Mouse (Mus musculus): ENCODE measurements around the gene Abhd16a.

Gene Abhd16a

DNA sequence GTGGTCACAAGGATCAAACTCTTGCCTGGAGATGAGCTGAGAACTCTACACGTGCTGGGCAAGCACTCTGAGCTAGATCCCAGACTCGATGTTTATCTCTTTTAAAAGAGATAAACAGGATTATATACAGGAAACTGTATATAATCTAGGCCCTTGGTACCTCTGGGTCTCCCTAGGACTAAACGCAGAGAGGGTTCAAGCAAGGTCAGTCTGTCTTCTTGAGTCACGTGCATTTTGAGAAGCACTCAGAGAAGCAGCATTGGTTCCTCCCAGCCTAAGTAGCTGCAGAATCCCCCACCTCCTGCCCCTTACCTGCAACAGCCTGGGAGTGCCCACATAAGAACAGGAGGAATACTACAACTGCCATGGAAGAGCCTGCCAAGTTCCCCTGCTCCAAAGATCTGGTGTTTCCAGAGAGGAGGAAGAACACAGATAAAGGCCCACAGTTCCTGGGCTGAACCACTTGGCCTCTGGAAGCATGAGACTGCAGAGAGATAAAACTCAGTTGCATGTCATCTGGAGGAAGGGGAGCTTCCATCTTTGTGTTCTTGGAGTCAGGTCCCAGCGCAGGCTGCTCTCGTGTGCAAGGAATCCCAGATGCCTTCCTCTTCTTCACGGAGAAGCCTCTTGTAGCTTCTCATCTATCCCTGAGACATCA lies 3.7 kb upstream of the Abhd16a start, which contains the start of gene Ly6g6f:
Gene Ly6g6f, minus strand, starts transcription at position 403 of the 658 bp plus-strand sequence.
- no peak for DNase-seq (ENCODE audit: low spot score)

DNA sequence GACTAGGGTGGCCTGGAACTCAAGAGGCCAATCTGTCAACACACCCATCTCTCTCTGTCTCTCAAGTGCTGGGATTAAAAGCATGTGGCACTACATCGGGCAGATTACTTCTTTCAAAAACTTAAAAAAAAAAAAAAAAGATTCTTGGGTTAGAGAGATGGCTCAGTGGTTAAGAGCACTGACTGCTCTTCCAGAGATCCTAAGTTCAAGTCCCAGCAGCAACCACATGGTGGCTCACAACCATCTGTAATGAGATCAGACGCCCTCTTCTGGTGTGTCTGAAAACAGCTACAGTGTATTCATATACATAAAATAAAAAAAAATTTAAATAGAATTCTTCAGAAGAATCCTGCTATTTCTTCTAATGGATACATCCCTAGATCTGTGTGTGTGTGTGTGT lies 912 bp upstream of the Abhd16a start:
- DNase-seq (ENCODE audit: low spot score) = no peak

DNA sequence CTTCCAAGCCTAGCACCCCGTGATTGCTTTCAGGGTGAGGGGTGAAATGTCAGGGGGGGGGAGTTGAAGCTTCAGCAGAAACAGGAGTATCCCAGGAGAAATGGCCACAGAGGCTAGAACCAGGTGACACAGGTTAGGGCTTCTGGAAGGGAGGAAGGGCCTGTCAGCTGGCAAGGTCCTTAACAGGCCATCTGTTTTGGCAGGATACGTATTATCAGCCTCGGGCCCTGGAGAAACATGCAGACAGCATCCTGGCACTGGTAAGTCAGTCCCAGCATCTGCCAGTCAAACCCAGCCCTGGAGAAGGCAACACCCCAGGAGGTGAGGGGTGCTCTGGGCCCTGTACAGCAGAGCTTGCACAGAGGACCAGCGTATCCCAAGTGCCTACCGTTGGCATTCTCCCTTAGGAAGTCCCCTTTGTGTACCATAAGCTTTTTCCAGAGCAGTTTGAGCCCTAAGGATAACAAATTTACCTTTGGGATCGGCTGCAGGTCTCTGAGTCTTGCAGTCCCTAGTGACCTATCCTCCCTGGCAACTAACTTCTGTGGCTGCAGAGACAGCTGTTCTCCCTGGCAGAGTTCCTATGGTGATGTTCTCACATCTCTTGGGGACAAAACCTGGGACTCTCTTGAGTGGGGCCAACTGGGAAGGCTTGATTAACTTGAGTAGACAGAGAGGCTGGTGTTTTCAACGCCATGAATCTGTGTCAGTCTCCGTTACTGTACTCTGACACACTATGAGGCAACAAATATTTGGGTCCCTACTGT lies 1.3 kb downstream of the Abhd16a start:
- DNase-seq (ENCODE audit: low spot score) = peak; percentile 87

DNA sequence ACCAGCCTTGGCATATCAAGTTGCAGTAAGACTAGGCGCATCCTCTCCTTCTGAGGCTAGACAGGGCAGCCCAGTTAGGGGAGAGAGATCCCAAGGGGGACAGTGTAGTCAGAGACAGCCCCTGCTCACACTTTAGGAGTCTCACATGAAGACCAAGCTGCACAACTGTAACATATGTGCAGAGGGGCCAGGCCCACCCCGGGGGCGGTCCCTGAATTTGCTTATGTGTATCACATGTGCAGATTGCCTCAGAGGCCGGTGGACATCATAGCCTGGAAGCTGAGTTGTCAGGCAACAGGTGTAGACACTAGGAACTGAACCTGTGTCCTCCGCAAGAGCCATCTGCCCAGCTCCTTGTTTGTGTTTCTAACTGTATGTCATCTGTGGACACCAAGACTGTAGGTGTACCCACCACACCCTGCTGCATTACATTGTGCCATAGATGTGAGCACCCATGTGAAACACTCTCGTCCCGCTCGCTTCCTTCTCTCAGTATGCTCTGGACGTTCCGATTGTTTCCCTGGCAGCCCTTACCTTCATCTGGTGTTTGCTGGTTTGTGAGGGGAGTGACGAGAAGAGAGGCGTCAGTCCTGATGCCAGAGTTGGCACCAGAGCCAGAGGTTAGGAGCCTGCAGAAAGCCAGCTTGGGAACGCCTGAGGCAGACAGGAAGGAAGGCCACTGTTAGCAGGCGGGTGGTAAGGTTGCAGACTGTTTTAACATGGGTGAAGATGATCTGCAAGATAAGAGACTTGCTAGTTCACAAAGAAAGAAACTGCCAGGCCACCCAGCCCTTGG lies 3.5 kb downstream of the Abhd16a start:
- DNase-seq (ENCODE audit: low spot score) = peak; percentile 62

DNA sequence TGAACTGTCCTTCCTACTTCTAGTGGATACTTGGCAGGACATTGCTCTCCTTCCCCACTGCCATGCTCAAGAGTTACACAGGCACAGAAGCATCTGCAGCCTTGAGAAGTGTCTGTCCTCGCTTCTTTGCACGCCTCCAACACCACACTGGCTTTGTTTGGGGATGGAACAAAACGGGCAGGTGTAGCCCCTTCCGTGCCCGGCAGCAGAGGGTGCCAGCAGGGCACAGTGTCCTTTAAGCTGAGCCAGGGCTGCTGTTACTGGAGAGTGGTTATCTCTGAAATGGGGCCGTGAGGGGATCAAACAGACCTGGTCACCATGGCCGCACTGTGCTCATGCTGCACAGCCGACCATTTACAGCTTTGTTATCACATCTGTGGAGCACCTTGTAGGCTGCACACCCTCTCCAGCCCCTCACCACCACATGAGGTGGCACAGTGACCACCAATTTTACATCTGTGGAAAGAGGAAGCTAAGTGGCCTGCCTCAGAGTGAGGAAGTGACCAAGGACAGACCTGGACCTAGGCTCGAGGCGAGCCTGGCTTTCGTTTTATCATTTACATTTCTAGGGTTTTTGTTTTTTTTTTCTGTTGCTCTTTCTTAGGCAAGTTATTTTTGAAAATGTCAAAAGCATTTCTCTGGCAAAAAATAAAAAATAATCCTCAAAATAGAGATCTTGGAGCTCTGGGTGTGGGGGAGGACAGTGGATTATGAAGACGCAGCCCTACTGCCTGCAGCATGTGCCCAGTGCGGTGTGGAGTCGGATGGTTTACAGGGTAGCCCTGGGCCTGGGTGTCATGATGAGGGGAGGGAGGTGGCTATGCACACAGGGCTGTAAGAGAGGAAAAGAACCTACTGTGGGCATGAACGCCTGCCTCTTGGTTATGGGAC lies 5.7 kb downstream of the Abhd16a start:
- DNase-seq (ENCODE audit: low spot score) = no peak

DNA sequence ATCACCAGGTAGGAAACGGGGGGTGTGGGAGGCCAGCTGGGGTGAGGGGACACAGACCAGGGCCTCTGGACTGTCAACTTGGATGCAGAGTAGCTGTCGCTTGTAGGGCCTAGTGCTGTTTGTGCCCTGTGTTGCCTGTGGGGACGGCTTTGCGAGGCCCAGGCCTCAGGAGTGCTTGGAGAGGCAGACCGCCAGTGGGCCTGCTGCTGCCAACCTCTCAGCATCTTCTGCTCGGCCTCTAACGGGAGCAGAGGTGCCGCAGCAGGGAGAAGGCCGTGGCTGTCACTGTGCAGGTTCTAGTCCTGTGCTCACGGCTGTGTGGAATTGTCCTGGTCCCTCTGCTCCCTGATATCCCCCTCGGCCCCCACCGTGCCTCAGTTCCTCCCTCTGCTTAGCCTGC lies 7.5 kb downstream of the Abhd16a start:
- no peak for DNase-seq (ENCODE audit: low spot score)

DNA sequence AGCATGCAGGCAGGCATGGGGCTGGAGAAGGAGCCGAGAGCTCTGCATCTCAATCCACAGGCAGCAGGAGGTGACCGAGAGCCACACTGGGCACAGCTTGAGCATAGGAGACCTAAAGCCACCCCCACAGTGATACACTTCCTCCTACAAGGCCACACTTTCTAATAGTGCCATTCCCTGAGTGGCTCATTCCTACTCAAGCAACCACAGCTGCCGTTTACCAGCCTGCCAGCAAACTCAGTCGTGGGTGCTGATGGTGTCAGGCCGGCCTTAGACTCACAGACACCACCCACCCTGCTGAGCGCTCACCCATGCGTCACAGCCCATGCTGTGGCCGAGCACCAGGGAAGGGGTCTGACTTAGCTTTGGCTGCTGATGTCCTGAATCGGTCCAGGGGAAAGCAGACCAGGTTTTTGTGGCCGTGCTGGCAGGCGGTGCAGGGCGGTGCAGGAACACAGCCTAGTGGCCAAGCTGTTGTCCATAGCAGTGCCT lies 8.1 kb downstream of the Abhd16a start:
- no peak for DNase-seq (ENCODE audit: low spot score)

DNA sequence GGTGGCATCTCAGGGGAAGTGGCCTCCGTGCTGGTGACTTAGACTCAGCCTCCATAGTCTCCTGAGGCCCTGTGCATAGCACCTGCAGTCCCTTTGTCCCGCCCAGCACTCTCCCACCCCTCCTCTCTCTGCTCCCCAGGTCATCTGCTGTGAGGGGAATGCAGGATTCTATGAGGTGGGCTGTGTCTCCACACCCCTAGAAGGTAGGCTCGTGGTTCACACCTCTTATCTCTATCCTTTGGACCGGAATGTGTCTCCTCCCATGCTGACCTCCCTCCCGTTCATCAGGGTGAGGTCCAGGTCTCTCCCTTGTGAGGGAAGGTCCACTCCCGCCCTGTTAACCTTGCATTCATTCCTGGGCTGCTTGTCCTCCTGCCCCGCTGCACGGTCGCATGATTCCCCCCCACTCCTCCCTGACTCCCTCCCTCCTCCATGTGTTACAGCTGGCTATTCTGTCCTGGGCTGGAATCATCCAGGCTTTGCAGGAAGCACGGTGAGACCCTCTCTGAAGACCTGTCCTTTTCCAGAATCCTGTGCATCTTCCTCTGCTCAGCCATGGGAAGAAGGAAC lies 11.2 kb downstream of the Abhd16a start:
- DNase-seq (ENCODE audit: low spot score) = no peak

DNA sequence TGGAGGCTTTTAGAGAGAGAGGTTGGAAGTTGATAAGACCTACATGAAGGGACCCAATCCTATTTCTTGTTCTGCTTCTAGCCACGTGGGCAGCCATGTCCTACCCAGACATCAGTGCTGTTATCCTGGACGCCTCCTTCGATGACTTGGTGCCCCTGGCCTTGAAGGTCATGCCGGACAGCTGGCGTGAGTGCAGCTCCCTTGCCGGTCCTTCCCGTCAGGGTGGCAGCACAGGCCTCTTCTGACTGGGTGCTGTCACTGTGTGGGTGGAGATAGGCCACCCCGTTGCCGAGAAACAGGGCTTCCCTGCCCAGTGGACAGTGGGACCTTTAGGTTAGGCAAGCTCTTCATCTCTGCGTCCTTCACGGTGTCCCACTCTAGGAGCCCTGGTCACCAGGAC lies 12.1 kb downstream of the Abhd16a start:
- DNase-seq (ENCODE audit: low spot score) = no peak

DNA sequence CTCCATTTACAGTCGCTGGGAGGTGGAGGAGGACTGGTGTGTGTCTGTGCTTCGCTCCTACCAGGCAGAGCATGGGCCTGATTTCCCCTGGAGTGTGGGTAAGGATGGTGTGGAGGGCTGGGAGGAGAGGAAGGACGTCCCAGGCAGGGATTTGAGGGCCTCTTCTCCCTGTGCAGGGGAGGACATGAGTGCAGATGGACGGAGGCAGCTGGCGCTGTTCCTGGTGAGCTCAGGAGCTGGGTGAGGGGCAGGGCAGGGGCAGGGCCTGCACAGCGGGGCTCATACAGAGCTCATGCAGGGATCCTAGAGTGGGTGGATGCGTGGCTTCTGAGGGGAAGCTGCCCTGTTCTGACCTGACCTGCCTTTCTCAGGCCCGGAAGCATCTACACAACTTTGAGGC lies 13.2 kb downstream of the Abhd16a start:
- DNase-seq (ENCODE audit: low spot score) = peak; percentile 74

DNA sequence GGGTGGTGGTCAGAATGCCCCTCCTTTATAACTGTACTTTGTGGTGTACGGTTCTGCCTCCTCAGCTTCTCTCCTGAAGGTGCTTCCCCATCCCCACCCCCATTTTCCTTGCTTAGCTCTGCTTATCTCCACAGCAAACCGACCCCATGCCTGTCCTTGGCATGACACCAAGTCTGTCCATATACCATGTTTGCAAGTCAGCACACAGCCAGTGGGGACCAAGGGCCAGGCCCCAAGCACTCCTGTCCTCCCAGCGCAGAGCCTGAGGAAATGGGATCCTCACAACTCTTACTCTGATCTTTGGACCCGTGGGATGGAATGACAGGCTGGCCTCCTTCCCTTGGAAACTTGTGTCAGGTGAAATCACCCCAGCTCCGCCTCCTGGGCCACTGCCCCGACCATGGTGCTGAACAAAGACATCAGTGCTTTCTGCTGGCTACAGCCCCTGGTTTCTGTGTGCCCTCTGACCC lies 14.2 kb downstream of the Abhd16a start:
- DNase-seq (ENCODE audit: low spot score) = no peak

DNA sequence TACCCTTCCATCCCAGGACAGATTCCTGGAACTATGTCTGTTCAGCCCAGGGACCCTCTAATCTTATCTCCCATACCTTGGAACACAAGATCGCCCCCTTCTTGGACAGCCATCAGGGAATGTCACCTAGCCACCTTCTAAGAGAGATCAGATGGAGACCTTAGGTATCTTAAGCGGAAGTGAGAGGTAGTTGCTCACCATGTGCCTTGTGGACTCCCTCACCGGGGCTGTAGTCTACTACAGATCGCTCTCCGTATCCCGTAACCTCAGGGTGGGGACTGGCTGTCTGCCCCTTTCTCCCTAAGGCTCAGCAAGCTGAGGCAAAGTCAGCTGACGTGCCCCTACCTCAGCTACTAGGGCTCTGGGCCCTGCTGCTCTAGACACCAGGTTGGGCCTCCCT lies 15.0 kb downstream of the Abhd16a start:
- DNase-seq (ENCODE audit: low spot score) = no peak

DNA sequence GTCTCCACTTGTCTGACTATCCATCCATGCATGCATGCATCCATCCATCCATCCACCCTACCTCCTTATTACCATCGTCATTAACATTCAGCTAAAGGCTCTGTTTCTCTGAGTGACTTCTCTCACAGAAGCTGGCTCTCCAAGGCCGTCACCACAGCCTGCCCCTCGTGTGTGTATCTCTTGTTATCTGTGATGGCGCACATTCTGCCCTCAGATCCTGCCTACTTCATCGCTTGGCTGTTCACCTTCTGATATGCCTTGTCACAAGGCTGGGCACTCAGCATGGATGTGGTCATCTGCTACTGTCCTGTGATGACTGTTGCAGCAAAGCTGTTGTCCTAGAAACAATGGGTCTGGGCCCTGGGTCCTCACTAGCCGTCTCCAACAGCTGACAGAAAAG lies 15.7 kb downstream of the Abhd16a start:
- DNase-seq (ENCODE audit: low spot score) = no peak

DNA sequence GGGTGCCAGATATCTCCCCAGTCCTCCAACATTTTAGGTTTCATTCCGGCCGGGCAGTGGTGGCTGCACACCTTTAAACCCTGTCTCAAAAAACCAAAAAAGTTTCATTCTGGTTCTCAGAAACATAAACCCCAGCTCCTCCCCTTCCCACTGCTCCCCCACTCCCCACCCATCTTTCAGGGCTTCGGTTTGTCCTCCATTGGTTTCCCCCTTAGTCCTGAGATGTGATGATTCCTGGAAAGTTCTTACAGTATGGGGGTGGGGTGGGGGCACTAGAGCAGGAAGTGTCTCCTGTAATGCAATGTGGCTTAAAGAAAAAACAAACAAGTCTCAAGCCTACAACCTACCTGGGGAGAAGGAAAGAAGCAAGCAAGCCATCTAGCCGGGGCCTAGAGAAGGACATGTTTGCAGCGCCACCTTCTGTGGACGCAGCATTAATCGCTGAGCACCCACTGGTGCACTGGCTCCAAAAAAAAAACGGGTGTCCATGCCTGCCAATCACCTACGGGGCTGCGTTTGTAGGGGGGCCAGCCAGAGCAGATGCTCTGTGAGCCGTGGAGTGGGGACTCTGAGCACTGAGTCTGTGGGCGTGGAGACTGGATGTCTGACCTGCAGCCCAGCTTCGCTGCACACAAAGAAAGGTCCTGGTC lies 16.8 kb downstream of the Abhd16a start:
- no peak for DNase-seq (ENCODE audit: low spot score)

DNA sequence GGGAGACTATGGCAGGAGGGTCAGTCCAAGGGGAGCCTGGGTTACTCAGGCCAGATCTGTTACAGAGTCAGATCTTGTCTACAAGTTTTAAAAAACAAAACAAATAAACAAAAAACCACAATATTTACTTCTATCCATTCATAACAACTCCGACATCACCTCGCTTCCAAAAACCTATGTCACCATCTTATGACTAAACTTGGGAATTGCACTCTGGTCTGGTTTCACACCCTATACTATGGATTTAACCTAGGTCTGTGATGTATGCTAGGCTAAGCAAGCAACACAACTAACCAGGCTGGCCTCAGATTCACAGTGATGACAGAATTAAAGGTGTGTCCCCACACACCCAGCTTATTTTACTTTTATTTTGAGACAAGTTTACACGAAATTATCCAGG lies 17.5 kb downstream of the Abhd16a start:
- DNase-seq (ENCODE audit: low spot score) = no peak

DNA sequence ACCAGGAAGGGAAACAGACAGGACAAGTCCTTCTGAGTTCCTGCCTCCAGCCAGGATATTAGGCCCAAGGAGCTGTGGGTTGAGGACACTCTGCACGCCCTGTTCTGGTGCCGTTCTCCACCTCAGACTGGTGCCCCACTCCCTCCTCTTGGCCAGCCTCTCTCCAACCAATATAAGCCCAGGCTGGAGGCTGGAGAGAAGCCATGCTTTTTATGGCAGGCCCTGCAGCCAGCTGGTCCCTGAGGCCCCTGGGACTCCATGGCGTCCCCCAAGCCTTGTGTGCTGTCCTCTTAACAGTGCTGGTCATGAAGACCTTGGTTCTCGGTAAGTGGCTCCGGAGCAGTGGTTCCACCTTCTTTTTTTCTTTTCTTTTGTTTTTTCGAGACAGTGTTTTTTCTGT lies 19.0 kb downstream of the Abhd16a start, which contains the start of gene Ly6g5c:
Gene Ly6g5c, plus strand, starts transcription at position 183 of the 400 bp plus-strand sequence.
- DNase-seq (ENCODE audit: low spot score) = no peak

DNA sequence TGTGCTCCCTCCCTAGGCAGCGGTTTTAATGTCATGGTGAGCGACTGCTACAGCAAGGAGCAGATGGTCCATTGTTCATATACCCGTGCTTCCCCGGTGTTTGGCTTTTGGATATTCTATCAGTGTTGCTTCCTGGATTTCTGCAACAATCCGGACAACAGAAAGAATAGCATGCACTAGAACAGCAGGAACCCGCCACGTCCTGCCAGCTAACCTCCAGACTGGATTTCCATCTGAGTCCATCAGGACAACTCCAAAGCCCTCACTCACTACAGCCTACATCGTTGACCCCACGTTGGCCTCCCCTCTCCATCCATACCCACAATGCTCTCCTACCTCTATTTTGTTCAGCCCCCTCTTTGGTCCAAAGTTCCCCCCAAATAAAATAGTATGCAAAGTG lies 22.7 kb downstream of the Abhd16a start:
- no peak for DNase-seq (ENCODE audit: low spot score)

DNA sequence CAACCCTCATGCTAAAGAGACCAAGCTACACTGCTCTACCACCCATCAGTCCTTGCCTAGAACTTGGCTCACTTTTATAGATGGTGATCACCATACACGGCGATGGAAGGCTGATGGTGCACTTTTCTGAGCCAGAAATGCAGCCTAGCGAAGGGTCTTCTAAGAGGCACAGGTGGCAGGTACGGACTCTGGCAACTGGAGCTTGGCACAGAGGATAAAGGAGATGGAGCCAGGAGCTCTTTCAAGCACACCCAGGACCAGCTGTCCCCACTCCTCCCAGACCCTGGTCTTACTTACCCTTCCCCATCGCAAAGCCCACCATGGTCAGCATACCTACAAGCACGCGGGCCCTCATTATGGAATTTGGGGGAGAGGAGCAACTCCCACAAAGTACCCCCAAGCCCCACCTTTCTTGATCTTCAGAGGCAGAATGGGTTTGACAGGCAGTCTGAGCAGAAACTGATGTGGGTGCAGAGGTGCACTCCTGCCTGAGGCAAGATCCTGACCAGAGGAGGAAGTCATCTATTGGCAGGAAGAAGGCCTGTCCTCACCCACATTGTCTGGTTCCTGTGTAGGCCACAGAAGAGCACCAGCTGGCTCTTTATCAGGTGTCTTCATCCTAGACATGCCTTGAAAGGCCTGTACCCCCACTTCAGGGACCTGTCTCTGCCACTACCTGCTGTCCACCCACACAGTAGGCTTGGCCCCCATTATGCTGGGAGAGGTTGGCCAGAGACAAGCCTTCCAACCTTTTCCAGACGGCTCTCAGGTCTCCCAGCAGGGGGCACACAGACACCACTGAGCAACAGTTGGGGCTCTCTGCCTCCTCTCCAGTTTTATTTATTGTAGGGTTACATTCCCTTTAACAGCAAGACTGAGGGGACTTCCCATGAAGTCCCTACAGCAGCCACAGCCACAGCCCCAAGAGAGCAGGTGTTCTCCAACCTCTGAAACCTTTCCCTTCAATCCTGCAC lies 26.3 kb downstream of the Abhd16a start, which contains the start of gene Ly6g5b:
Gene Ly6g5b, minus strand, starts transcription at position 383 of the 974 bp plus-strand sequence.
- peak; percentile 53 for DNase-seq (ENCODE audit: low spot score)

DNA sequence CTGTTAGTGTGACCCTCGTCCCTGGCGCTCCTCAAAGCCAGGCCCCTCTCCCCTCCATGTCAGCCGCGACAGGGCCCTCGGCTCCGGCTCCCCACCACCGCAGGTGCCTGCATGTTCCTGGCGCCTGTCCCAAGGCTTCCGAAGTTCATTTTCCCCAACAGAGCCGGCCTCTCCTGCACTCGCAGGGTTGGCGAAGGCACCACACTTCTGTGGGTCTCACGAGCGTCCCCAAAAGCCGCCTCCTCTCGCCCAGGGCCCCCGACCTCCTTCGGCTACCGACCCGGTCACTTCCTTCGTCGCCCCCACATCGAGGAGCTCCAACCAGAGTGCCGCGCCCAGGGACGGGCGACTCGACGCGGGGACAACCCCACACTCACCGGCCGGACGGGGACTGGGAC lies 31.7 kb downstream of the Abhd16a start:
- no peak for DNase-seq (ENCODE audit: low spot score)

Measured in MN1 (cell line).